Mouse (Mus musculus): ENCODE data around the gene Ddx60. TPM values are rescaled to one million over a fixed set of nuclear protein-coding genes. Genes with fewer than 3 reads are reported as not detected.

The Ddx60 gene
- total and polyA plus RNA-seq, 2 experiments from 2014 or later, result 1.5 to 4.5 TPM

GRCm38 (mm10) chr8:62034351-62034750 lies 106.5 kb downstream of the Ddx60 start:
- H3K27me3 ChIP-seq (ENCODE audit: control insufficient read depth, insufficient read depth, low read length), result no peaks in the 10 kb centered on the region
- 0 out of 2 replicates have a peak, but pooled peaks cover 4% of the 10 kb centered on the region for H3K9me3 ChIP-seq (replicated peaks; ENCODE audit: control insufficient read depth, low read length)
- TF ChIP-seq CTCF (IDR thresholded peaks at IDR 0.05; ENCODE audit: low read depth), result peak; percentile 61
- no peak for TF ChIP-seq EP300 (IDR thresholded peaks at IDR 0.05; ENCODE audit: low read depth)
- H3K9ac ChIP-seq (replicated peaks; ENCODE audit: low read depth, low read length), result no peak overlapping the region
- WGBS, result 38% methylated on average over 3 of the region's 3 CpGs
- no peak overlapping the region for H3K4me2 ChIP-seq (ENCODE audit: low read depth, low read length)
- ATAC-seq (ENCODE audit: insufficient read depth, low read depth), result no peak; the same call in 1 of the 2 replicates
- no peak overlapping the region for H3K4me3 ChIP-seq (ENCODE audit: low read depth, low read length)
- H3K36me3 ChIP-seq (replicated peaks; ENCODE audit: control insufficient read depth, insufficient read depth, low read length), result no peaks in the 10 kb centered on the region
- H3K27ac ChIP-seq (ENCODE audit: low read depth), result no peak overlapping the region
- no peaks in the 10 kb centered on the region for H3K4me1 ChIP-seq (ENCODE audit: control insufficient read depth, insufficient read depth)
- peak; percentile 12 for DNase-seq (ENCODE audit: low spot score)

DNA sequence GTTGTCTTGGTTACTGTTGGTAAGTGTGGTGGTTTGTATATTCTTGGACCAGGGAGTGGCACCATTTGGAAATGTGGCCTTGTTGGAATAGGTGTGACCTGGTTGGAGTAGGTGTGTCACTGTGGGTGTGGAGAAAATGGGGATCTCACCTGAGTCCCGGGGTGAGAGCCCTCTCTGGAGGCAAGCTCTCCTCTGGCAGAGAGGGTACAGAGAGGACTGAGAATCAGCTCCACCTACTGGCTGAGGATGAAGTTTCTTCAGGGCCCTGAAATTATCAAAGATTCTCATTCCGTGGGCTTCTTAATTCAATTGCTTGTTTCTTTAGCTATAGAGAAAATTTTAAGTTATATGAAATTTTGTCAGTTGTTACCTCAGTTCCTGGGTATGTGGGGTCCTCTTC lies 118.9 kb downstream of the Ddx60 start:
- no peak overlapping the region for H3K9ac ChIP-seq (replicated peaks; ENCODE audit: low read depth, low read length)
- H3K4me3 ChIP-seq (ENCODE audit: low read depth, low read length), result no peak overlapping the region
- no peaks in the 10 kb centered on the region for H3K4me1 ChIP-seq (ENCODE audit: control insufficient read depth, insufficient read depth)
- no peaks in the 10 kb centered on the region for H3K27me3 ChIP-seq (ENCODE audit: control insufficient read depth, insufficient read depth, low read length)
- H3K27ac ChIP-seq (ENCODE audit: low read depth), result no peak overlapping the region
- H3K4me2 ChIP-seq (ENCODE audit: low read depth, low read length), result no peak overlapping the region
- TF ChIP-seq CTCF (IDR thresholded peaks at IDR 0.05; ENCODE audit: low read depth), result peak; percentile 41; the same call in 1 of the 2 replicates
- no peak for TF ChIP-seq EP300 (IDR thresholded peaks at IDR 0.05; ENCODE audit: low read depth)
- WGBS, result 17% methylated on average over 2 of the region's 2 CpGs
- ATAC-seq (ENCODE audit: insufficient read depth, low read depth), result no peak
- no peaks in the 10 kb centered on the region for H3K9me3 ChIP-seq (replicated peaks; ENCODE audit: control insufficient read depth, low read length)
- no peaks in the 10 kb centered on the region for H3K36me3 ChIP-seq (replicated peaks; ENCODE audit: control insufficient read depth, insufficient read depth, low read length)
- peak; percentile 13 for DNase-seq (ENCODE audit: low spot score)

- Histone ChIP-seq H3K4me2 (ENCODE audit: low read depth, low read length) (no peak overlapping the region), H3K36me3 (replicated peaks; ENCODE audit: control insufficient read depth, insufficient read depth, low read length) (no peaks in the 10 kb centered on the region), H3K9me3 (replicated peaks; ENCODE audit: control insufficient read depth, low read length) (no peaks in the 10 kb centered on the region), H3K4me3 (ENCODE audit: low read depth, low read length) (no peak overlapping the region), H3K4me1 (ENCODE audit: control insufficient read depth, insufficient read depth) (no peaks in the 10 kb centered on the region), H3K27me3 (ENCODE audit: control insufficient read depth, insufficient read depth, low read length) (no peaks in the 10 kb centered on the region), H3K9ac (replicated peaks; ENCODE audit: low read depth, low read length) (no peak overlapping the region), H3K27ac (ENCODE audit: low read depth) (no peak overlapping the region)
- no peak for DNase-seq (ENCODE audit: low spot score)
- TF ChIP-seq CTCF (IDR thresholded peaks at IDR 0.05; ENCODE audit: low read depth), result peak; percentile 44
- TF ChIP-seq EP300 (IDR thresholded peaks at IDR 0.05; ENCODE audit: low read depth), result no peak
- no peak for ATAC-seq (ENCODE audit: insufficient read depth, low read depth)
Observed at GRCm38 (mm10) chr8:62060357-62060756, 132.5 kb downstream of the Ddx60 start.

DNA sequence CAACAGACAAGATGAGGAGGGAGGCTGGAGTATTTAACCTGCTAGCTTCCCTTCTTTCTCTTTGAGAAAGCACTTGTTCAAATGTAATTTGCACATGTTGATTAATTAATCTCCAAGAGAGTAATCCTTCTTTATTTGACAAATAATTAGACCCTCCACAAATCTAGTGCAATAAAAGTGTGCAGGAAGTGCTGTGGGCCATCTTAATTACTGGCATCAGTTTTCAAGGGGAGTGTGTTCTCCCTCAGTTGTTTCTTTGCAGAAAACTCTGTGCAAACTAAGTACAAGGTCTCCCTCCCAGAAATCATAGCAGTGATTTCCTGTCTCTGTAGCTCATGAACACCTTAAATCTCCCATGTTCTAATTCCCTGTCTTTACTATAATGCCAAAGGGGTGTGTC lies 140.4 kb downstream of the Ddx60 start:
- no peaks in the 10 kb centered on the region for H3K4me1 ChIP-seq (ENCODE audit: control insufficient read depth, insufficient read depth)
- H3K27ac ChIP-seq (ENCODE audit: low read depth), result no peak overlapping the region
- no peak for ATAC-seq (ENCODE audit: insufficient read depth, low read depth)
- no peaks in the 10 kb centered on the region for H3K36me3 ChIP-seq (replicated peaks; ENCODE audit: control insufficient read depth, insufficient read depth, low read length)
- no peak for DNase-seq (ENCODE audit: low spot score)
- H3K9me3 ChIP-seq (replicated peaks; ENCODE audit: control insufficient read depth, low read length), result no peaks in the 10 kb centered on the region
- H3K4me3 ChIP-seq (ENCODE audit: low read depth, low read length), result no peak overlapping the region
- no peak for TF ChIP-seq CTCF (IDR thresholded peaks at IDR 0.05; ENCODE audit: low read depth)
- no peak for TF ChIP-seq EP300 (IDR thresholded peaks at IDR 0.05; ENCODE audit: low read depth)
- no peaks in the 10 kb centered on the region for H3K27me3 ChIP-seq (ENCODE audit: control insufficient read depth, insufficient read depth, low read length)
- H3K9ac ChIP-seq (replicated peaks; ENCODE audit: low read depth, low read length), result no peak overlapping the region
- no peak overlapping the region for H3K4me2 ChIP-seq (ENCODE audit: low read depth, low read length)

DNA sequence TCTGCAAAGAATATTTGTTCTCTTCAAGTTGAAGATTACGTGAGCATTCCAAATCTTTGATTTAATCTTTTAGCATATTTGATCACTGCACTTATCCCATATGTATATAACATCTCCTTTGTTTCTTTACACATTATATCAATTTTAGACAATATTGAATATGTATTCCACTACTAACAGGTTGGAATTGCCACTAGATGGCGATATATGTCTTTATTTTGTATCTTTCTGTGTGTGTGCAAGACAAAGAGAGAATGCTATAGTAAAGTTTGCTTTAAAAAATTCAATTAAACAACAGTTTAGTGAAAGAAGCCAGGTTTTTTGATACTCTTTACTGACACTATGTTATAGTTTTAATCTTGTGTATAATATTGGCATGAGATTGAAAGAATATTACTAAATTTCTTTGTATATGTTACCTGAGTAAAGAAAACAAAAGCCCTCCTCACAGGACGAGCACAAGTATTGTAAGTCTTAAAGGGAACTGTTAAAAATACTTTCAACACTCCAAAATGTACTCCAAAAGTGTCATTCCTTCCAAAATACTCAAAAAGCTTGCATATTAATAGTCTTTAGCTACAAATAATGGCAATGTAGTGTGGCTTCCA lies 152.4 kb downstream of the Ddx60 start:
- no peak for TF ChIP-seq EP300 (IDR thresholded peaks at IDR 0.05; ENCODE audit: low read depth)
- TF ChIP-seq CTCF (IDR thresholded peaks at IDR 0.05; ENCODE audit: low read depth), result peak; percentile 60
- H3K9me3 ChIP-seq (replicated peaks; ENCODE audit: control insufficient read depth, low read length), result no peaks in the 10 kb centered on the region
- H3K4me2 ChIP-seq (ENCODE audit: low read depth, low read length), result no peak overlapping the region
- no peak overlapping the region for H3K27ac ChIP-seq (ENCODE audit: low read depth)
- WGBS, result 35% methylated on average over 3 of the region's 3 CpGs
- H3K4me1 ChIP-seq (ENCODE audit: control insufficient read depth, insufficient read depth), result no peaks in the 10 kb centered on the region
- no peak overlapping the region for H3K9ac ChIP-seq (replicated peaks; ENCODE audit: low read depth, low read length)
- no peak overlapping the region for H3K4me3 ChIP-seq (ENCODE audit: low read depth, low read length)
- DNase-seq (ENCODE audit: low spot score), result peak; percentile 57
- ATAC-seq (ENCODE audit: insufficient read depth, low read depth), result no peak
- no peaks in the 10 kb centered on the region for H3K27me3 ChIP-seq (ENCODE audit: control insufficient read depth, insufficient read depth, low read length)
- no peaks in the 10 kb centered on the region for H3K36me3 ChIP-seq (replicated peaks; ENCODE audit: control insufficient read depth, insufficient read depth, low read length)

- no peaks in the 10 kb centered on the region for H3K9me3 ChIP-seq (replicated peaks; ENCODE audit: control insufficient read depth, low read length)
- H3K4me1 ChIP-seq (ENCODE audit: control insufficient read depth, insufficient read depth), result no peaks in the 10 kb centered on the region
- no peak overlapping the region for H3K9ac ChIP-seq (replicated peaks; ENCODE audit: low read depth, low read length)
- no peaks in the 10 kb centered on the region for H3K36me3 ChIP-seq (replicated peaks; ENCODE audit: control insufficient read depth, insufficient read depth, low read length)
- WGBS, result 85% methylated on average over 2 of the region's 2 CpGs
- H3K27me3 ChIP-seq (ENCODE audit: control insufficient read depth, insufficient read depth, low read length), result no peaks in the 10 kb centered on the region
- no peak for ATAC-seq (ENCODE audit: insufficient read depth, low read depth)
- H3K4me3 ChIP-seq (ENCODE audit: low read depth, low read length), result no peak overlapping the region
- TF ChIP-seq EP300 (IDR thresholded peaks at IDR 0.05; ENCODE audit: low read depth) (no peak), CTCF (IDR thresholded peaks at IDR 0.05; ENCODE audit: low read depth) (no peak)
- DNase-seq (ENCODE audit: low spot score), result no peak
- no peak overlapping the region for H3K27ac ChIP-seq (ENCODE audit: low read depth)
- H3K4me2 ChIP-seq (ENCODE audit: low read depth, low read length), result no peak overlapping the region
Observed at GRCm38 (mm10) chr8:62081804-62082203, 153.9 kb downstream of the Ddx60 start.

Other genes with a start within 250 kb of the Ddx60 start
- 103 and 111 TPM in 2 replicates for gene Palld, start 25.4 kb upstream of the Ddx60 start, total RNA-seq (2014; rRNA removed; ENCODE audit: low replicate concordance)
- 121 and 127 TPM in 2 replicates for gene Palld, start 25.4 kb upstream of the Ddx60 start, polyA plus RNA-seq (2015; fragmentation: Nextera tagmentation; extraction: Ambion mirVana)
- gene Anxa10, start 195.1 kb downstream of the Ddx60 start, total RNA-seq (2014; rRNA removed; ENCODE audit: low replicate concordance), result not detected in 2 replicates
- gene Anxa10, start 195.1 kb downstream of the Ddx60 start, polyA plus RNA-seq (2015; fragmentation: Nextera tagmentation; extraction: Ambion mirVana), result not detected in 2 replicates